Mouse (Mus musculus) adrenal gland, adult 2 months (tissue): ENCODE measurements around the gene Cyb561d2. TPM values are rescaled to one million over a fixed set of nuclear protein-coding genes. Genes with fewer than 3 reads are reported as not detected.

Experiments
- DNase-seq: peaks from one replicate; pipeline ENCODE4 v3.0.0; 2021
- polyA plus RNA-seq: library from polyadenylated mRNA; depleted of rRNA; stranded (reverse); fragments of >200 nt; gene quantifications from 2 replicates; pipeline ENCODE4 v1.2.3, GENCODE M21; 2012
- total RNA-seq, 2 experiments: library from RNA; stranded (reverse); gene quantifications; 2 replicates each; pipeline ENCODE4 v1.2.3; 2021

Gene Cyb561d2
- total and polyA plus RNA-seq, 3 experiments: 14.6 to 68.0 (median 22.0) TPM

DNA sequence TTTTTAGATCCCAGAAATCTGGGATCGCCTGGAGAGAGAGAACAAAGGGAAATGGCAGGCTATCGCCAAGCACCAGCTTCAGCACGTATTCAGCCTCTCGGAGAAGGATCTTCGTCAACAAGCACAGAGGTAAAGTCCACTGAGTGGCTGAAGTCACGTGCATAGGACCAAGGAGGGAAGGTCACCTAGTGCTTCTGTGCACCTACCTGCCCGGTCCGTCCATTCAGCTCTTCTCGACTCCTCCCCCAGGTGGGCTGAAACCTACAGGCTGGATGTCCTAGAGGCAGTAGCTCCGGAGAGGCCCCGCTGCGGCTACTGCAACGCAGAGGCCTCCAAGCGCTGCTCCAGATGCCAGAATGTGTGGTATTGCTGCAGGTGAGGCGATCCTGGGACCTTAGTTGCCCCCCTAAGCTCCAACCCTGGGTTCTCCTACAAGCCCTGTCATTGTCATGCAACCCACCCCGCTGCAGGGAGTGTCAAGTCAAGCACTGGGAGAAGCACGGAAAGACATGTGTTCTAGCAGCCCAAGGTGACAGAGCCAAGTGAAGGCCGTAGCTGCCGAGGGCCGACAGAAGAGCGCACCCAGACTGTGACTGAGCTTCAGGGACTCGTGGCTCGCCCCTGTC lies 8.6 kb upstream of the Cyb561d2 start:
- DNase-seq: no peak

- no peak for DNase-seq
These were observed 7.5 kb upstream of the Cyb561d2 start for GRCm38 (mm10) chr9:107549297-107550074.

GRCm38 (mm10) chr9:107548820-107549219 lies 6.8 kb upstream of the Cyb561d2 start:
- no peak for DNase-seq

- DNase-seq: no peak
These were observed 6.0 kb upstream of the Cyb561d2 start for GRCm38 (mm10) chr9:107547957-107548356.

DNA sequence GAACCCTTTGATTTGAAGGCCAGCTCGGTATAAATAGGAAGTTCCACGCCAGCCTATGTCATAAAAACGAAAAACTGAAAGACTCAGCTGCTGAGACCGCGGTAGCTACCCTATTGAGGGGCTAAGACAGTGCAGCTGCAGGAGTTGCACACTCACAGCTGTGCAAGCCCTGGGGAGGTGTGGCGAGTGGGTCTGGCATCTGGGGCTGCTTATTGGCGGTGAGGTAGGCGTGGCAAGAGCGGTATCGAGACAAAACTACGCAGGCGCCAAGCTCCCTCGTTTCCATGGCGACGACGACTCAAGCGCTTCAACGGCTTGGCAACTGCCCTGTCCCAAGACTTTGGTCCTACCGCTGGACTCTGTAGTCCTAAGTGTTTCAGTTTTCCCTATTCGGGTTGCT lies 5.0 kb upstream of the Cyb561d2 start, which contains the start of gene Zmynd10:
Gene Zmynd10 (plus strand): TSS at position 273 of the 400 bp plus-strand sequence.
- DNase-seq: peak; percentile 94

- DNase-seq: peak; percentile 70
These were observed 3.6 kb upstream of the Cyb561d2 start for GRCm38 (mm10) chr9:107545602-107546001.

DNA sequence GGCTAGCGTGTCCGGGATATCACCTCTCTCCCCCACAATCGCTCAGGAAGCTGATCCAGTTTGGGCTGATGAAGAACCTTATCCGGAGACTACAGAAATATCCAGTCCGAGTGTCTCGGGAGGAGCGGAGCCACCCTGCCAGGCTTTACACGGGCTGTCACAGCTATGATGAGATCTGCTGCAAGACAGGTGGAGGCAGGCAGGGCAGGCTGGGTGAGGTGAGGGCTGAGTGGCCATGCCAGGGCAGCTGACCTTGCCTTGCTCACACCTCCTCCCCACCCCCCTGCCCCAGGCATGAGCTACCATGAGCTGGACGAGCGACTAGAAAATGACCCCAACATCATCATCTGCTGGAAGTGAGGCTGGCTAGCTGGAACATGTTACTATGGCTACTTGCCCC lies 3.2 kb upstream of the Cyb561d2 start:
- no peak for DNase-seq

- DNase-seq: no peak
These were observed 2.7 kb upstream of the Cyb561d2 start for GRCm38 (mm10) chr9:107544729-107545128.

DNA sequence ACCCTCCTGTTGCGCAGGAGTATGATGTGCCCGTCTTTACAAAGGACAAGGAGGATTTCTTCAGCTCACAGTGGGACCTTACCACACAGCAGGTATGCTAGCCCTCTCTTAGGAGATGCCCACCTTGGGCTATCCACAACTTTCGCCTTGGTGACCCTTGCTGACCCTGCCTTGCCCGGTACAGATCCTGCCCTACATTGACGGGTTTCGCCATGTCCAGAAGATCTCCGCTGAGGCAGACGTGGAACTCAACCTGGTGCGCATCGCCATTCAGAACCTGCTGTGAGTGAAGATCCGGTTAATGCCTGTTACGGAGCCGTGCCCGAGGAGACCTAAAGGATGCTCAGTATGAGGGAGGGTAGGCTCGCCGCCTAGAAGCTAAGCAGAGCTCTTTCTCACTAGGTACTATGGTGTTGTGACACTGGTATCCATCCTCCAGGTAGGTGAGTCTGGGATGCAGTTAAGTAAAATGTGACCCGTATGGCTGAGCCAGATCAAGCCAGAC lies 2.3 kb upstream of the Cyb561d2 start:
- no peak for DNase-seq

DNA sequence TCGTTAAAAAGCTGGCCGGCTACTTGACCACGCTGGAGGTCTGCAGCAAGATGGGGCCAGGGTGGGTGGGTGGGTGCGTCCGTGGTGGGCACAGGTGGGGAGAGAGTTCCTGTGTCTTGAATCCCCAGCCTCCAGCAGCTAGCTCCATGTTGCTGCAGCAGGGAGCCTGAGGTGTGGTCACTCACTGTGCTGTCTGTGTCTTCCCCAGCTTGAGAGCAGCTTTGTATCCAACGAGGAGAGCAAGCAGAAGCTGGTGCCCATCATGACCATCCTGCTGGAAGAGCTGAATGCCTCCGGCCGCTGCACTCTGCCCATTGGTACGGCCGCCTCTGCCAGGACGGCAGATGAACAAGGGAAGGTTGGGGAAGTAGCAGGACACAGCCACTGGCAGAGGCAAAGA lies 1.3 kb upstream of the Cyb561d2 start:
- no peak for DNase-seq

DNA sequence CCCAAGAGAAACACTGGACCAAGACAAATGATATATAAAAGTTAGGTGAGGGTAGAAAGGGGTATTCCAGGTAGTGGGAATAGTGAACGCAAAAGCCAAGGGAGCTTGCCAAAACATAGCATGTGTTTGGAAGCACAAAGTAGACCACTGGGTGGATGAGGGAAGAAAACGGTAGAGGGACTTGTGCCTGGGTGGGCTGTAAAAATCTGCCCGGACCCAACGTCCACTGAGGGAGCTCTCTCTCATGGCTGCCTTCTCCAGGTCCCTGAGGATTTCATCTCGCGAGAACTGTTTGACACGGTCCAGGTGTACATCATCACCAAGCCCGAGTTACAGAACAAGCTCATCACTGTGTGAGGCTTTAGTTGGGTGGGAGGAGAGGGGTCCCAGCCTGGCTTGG lies 728 bp upstream of the Cyb561d2 start:
- DNase-seq: no peak

DNA sequence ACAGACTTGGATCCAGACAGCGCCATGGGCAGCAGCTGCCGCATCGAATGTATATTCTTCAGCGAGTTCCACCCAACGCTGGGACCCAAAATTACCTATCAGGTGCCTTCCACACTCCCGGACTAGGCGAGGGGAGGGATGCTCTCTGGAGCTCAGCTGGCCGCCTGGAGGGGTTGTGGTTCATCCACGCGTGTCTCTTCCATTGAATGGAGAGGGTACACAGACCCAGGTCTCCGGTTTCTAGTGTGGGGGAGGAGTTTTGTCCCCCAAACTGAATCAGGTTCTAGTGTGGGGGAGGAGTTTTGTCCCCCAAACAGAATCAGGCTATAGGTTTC lies 326 bp upstream of the Cyb561d2 start:
- no peak for DNase-seq

DNA sequence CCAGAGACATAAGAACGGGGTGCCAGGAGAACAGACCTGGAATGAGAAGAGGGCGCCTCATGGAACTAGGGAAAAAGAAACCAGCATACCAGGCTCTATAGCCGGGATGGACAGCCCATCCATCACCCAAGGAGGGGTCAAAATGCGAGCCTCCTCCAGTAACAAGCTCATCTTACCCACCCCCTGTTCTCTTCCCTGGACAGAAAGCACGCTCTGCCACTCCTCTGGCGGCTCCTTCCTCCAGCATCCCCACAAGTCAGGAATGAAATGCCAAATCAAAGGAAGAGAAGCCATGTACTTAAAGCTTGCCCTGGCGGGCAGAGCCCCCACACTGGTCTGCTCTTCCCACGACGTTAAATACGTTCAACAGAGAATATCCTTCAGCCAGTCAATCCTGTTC lies 988 bp downstream of the Cyb561d2 start:
- no peak for DNase-seq

DNA sequence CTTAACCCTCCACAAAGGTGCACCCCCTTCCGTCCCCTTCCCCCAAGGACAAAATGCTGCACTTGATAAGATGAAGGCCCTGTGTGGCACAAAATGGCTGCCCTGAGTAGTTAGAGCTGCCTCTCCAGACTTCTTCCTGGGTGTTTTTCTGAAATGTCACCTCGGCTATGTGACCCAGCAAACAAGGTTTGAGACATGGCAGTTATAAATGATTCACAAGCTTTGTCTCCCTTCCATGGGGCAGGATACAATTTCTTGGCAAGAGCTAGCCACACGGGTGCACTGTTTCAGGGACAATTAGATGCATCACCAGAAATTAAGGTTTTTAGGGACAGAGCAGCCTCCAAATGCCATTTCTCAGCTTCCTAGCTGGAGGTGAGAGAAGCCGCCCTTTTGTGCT lies 1.6 kb downstream of the Cyb561d2 start:
- no peak for DNase-seq

DNA sequence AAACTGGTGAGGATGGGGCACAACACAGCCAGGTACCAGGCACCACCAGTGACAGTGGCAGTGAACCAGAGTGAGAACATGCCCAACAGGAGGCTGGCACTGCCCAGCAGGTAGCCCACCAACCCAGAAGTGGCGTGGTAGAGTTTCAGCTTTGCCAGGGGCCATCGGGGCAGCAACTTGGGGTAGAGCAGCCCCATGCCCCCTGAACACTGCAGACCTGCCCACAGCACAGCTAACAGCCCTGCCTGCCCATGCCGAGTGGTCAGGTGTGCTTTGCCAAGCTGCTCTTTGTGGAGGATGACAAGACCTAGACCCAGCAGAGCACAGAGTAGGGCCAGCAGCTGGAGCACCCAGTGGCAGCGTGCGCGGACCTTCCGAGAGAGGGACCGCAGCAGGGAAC lies 2.1 kb downstream of the Cyb561d2 start:
- DNase-seq: no peak

- no peak for DNase-seq
These were observed 3.3 kb downstream of the Cyb561d2 start for GRCm38 (mm10) chr9:107538711-107539110.

DNA sequence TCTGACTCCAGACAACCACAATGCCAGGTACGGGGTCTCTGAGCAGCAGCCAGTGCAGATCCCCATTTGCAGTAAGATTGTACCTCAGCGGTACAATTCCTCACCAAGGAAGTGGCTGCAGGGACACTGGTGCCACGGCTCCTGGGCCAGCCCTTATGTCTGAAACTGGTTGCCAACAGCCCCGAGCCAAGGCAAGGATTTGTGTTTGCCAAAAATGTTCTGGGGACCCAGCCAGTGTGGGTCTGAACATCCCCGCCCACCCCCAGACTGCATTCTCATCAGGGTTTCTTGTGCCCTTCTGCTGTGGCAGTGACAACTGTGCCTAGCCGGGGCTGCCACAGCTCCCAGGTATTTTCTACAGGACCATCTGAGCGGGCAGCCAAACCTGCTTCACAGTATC lies 3.8 kb downstream of the Cyb561d2 start:
- no peak for DNase-seq

GRCm38 (mm10) chr9:107534408-107535202 lies 7.4 kb downstream of the Cyb561d2 start:
- DNase-seq: no peak

DNA sequence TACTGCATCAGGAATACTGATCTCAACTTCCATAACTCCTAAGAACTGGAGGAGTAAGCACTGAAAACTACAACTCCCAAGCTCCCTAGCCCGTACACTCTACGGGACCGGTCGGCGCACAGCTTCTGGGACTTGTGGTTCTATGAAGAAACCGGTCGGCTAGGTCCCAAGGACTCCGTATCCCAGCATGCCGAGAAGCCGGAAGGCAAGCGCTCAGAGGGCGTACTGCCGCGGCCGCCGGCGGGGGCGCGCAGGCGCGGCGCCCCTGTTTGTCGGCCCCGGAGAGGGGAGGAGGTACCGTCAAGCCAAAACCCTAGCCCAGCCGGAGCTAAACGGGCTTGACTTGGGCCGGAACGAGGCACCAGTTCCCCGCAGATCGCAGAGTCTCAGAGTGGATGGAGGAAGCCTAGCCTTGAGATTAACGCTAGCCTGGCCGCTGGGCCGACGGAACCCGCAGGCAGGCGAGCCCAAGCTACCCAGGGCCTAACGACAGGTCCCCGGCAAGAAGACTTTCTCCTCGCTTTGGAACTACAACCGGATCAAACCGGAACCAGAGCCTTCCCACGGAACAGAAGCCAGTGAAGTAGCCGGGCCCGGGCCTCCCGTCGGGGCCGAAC lies 8.1 kb downstream of the Cyb561d2 start, which contains the start of gene Tmem115:
Gene Tmem115 (plus strand): TSS at position 155 of the 617 bp plus-strand sequence.
- peak; percentile 97 for DNase-seq

GRCm38 (mm10) chr9:107526198-107527026 lies 15.6 kb downstream of the Cyb561d2 start:
- DNase-seq: peak; percentile 84

DNA sequence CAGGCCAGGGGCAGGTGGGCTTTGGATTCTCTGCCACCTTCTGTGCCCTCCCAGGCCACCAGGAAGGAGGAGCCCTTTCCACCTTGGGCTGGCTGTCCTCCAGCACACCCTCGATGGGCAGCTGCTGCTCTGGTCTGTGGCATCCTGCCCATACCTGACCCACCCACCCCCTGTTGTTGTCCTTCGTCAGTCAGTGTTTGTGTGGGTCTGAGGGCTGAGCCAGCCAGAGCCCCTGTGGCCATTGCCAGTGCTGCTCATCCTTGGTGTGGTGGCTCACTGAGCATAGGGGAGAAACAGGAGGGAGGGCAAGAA lies 19.6 kb downstream of the Cyb561d2 start:
- no peak for DNase-seq
